Mouse (Mus musculus) forelimb bud, embryonic 11.5 days (tissue): Measurements from ENCODE around the gene Fmo1.
A peak's percentile ranks its signal among the peaks of the same experiment; 100 is the strongest.

Source experiments
- DNase-seq: peaks from one replicate; pipeline ENCODE4 v3.0.0-alpha.2; 2012; ENCODE audit warnings: low read depth, low spot score

The Fmo1 gene

DNA sequence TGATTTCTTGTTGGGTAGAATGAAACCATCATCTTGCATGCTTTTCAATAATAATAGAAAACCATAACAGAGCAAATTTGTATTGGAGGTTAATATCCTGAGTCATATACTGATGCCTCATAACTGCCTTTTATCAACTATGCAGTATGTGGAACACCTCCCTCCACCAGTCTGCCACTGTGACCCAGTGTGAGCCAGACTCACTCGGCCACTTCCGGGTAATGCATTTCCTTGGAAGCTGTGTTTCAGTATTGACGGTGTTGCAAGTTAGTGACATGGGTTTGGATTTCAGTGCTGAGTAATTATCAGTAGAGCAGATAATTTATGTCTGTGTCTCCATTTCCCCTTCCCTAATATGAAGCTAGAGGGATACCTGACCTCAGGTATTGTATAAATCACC lies 2.8 kb downstream of the Fmo1 start:
- no peak for DNase-seq

DNA sequence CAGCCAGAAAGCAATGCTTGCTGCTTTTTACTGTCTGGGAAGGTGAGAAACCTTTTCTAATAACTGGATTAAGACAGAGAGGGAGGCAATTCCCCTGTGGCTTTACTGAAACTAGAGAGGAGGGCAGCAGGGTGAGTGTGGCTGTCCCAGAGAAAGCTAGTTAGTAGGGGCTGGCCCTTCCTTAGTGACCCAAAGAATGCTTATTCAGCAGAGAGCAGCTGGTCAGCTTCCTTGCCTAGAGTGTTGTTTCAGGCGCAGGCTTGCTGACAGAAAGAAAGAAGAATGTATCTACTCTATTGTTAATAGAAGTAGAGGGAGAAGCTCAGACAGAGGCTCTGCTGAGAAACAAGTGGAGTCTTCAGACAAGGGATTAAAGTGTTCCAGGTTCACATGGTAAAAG lies 4.1 kb downstream of the Fmo1 start:
- no peak for DNase-seq

DNA sequence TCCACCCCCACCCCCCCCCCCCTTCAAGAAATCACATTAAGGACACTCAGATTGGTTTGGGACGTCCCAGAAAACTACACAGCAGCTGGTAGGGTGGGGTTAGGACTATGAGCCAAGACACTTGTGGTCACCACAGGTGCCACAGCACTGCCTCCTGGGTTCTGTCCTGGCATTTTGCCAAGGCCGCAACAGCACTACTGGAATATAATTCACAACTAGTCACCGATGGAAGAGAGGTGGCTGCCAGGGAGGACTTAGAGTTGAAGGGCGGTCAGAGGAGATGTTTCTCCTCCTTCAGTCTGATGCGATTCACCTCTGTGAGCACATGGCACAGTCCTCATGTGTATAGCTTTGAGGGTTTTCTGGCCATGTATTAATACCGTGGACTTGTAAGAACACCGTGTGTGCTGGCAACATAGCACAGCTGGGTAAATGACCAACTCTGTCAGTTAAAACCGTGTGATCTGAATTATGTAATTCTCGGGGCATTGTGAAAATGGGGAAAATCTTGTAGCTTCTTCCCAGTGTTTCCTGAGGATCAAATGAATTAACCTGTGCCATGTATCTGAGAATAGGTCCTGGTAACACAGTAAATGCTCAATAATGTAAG lies 6.3 kb downstream of the Fmo1 start:
- no peak for DNase-seq

GRCm38 (mm10) chr1:162859545-162859976 lies 6.8 kb downstream of the Fmo1 start:
- no peak for DNase-seq

GRCm38 (mm10) chr1:162858748-162859130 lies 7.7 kb downstream of the Fmo1 start:
- no peak for DNase-seq

GRCm38 (mm10) chr1:162857766-162858747 lies 8.4 kb downstream of the Fmo1 start:
- DNase-seq = no peak

- DNase-seq = no peak
These were observed 12.5 kb downstream of the Fmo1 start for GRCm38 (mm10) chr1:162853812-162854482.

- no peak for DNase-seq
These were observed 18.9 kb downstream of the Fmo1 start for GRCm38 (mm10) chr1:162847554-162847953.

- DNase-seq = no peak
These were observed 26.2 kb downstream of the Fmo1 start for GRCm38 (mm10) chr1:162840211-162840610.

- DNase-seq = no peak
These were observed 27.4 kb downstream of the Fmo1 start for GRCm38 (mm10) chr1:162838976-162839375.

- DNase-seq = no peak
These were observed 32.1 kb downstream of the Fmo1 start for GRCm38 (mm10) chr1:162834342-162834741.

GRCm38 (mm10) chr1:162832574-162832953 lies 33.8 kb downstream of the Fmo1 start:
- DNase-seq = no peak

GRCm38 (mm10) chr1:162831838-162832573 lies 34.4 kb downstream of the Fmo1 start:
- DNase-seq = peak; percentile 86

DNA sequence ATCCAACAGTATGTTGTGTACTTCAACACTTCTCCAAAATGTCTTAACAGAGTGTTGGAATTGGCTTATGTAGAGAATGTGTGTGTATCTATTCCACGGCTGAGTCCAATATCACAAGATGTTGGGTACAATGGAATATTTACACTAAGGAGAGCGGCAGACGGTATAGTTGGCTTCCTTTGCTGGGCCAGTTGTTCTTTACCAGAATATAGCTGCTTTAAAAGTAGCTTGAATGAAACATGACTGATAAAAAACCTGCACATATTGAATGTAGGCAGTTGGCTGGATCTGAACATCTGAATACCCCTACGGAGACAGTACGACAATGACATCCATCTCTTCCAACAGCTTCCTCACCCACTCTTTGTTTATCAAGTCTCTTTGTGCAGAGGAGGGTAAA lies 47.1 kb downstream of the Fmo1 start:
- no peak for DNase-seq

DNA sequence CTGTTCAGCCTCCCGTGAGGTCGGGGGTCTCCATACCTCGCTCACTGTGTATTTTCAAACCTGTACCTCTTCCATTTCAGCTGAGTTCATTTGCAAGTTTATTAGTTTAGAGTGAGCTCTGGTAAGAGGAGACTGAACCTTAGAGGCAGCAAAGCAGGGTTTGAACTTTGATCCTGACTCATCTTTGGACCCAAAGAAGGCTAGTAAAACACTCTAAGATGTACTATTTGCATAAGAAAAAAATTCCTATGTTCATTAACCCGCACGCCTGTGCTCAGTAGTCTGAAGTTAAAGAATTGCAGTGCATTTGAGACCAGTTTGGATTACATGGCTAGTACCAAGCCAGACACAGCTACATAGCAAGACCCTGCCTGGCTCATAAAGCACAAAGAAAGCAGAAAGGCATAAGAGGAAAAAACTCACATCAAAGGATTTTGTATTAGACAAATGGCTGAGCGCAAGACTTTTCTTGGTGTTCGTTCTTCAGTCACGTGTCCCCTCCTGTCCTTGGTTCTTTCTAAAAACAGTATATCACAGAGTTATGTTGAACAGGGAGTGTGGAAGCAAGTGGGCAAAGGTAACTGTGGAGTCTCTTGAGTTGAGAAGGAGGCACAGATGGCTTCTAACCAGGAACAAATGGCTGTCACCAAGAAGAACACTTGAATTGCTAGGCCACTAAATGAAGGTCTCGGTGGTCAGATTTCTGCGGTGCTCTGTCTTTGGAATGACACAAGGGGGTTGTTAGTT lies 50.9 kb downstream of the Fmo1 start:
- no peak for DNase-seq

DNA sequence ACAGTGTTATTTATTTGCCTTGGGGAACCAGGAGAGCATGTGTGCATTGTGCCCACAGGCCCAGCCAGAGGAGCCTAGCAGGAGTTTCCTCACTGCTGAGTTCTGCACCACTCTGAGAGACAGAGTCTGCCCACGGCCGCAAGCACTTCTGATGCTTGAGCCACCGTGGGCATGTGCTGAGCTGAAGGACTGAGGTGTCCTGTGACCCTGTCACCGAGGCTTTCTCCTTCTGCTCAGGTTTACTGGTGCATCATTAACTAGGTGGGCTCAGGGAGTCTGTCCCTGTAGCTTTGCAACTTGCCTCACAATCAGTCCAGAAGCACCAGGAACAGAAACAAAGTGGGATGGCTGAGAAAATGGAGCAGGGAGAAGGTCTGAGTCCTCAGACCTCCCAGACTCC lies 51.5 kb downstream of the Fmo1 start:
- DNase-seq = no peak

GRCm38 (mm10) chr1:162813836-162814156 lies 52.6 kb downstream of the Fmo1 start, which contains the start of gene Fmo4:
TSS of gene Fmo4 (minus strand) at chr1:162813972.
- DNase-seq = no peak

- DNase-seq = no peak
These were observed 53.1 kb downstream of the Fmo1 start for GRCm38 (mm10) chr1:162813143-162813835.

GRCm38 (mm10) chr1:162808541-162808940 lies 57.9 kb downstream of the Fmo1 start:
- no peak for DNase-seq

- no peak for DNase-seq
These were observed 59.0 kb downstream of the Fmo1 start for GRCm38 (mm10) chr1:162807441-162807840.
